Mouse (Mus musculus): Measurements from ENCODE around the gene Rpl13a. TPM values are rescaled to one million over a fixed set of nuclear protein-coding genes. Genes with fewer than 3 reads are reported as not detected.

Rpl13a gene
- polyA plus RNA-seq, 1 experiment from 2014 or later: 1,188 TPM

GRCm38 (mm10) chr7:45092828-45093515 lies 35.6 kb downstream of the Rpl13a start:
- H3K36me3 ChIP-seq (ENCODE audit: poor library complexity, severe bottlenecking): peaks cover 7% of the 10 kb centered on the region; the same call in 1 of the 2 replicates
- H3K27me3 ChIP-seq: no peaks in the 10 kb centered on the region
- no peak for ATAC-seq
- H3K9me3 ChIP-seq (replicated peaks): no peaks in the 10 kb centered on the region
- WGBS: 67% methylated on average over 12 of the region's 12 CpGs
- no peak overlapping the region for H3K9ac ChIP-seq
- H3K4me2 ChIP-seq: no peak overlapping the region
- H3K27ac ChIP-seq: no peak overlapping the region
- peaks cover 19% of the 10 kb centered on the region for H3K4me1 ChIP-seq
- H3K4me3 ChIP-seq: no peak overlapping the region

GRCm38 (mm10) chr7:45092048-45092447 lies 36.5 kb downstream of the Rpl13a start, which contains the start of gene Rcn3:
TSS of gene Rcn3 (minus strand) at chr7:45092221.
- Histone ChIP-seq H3K9me3 (replicated peaks) (no peaks in the 10 kb centered on the region), H3K27me3 (no peaks in the 10 kb centered on the region), H3K4me1 (peaks cover 19% of the 10 kb centered on the region), H3K4me2 (peak within 1 kb of the TSS; percentile 66), H3K9ac (peak within 1 kb of the TSS; percentile 66), H3K36me3 (ENCODE audit: poor library complexity, severe bottlenecking) (peaks cover 15% of the 10 kb centered on the region), H3K4me3 (peak within 1 kb of the TSS; percentile 43), H3K27ac (peak within 1 kb of the TSS; percentile 19; the same call in 1 of the 2 replicates)
- peak; percentile 96 for ATAC-seq
- under 1% methylated on average over 16 of the region's 16 CpGs for WGBS

- peaks cover 23% of the 10 kb centered on the region for H3K36me3 ChIP-seq (ENCODE audit: poor library complexity, severe bottlenecking)
- peak overlapping the region; percentile 43 for H3K4me3 ChIP-seq
- ATAC-seq: peak; percentile 61
- peak overlapping the region; percentile 66 for H3K9ac ChIP-seq
- H3K27ac ChIP-seq: peak overlapping the region; percentile 19; the same call in 1 of the 2 replicates
- peak overlapping the region; percentile 66 for H3K4me2 ChIP-seq
- H3K9me3 ChIP-seq (replicated peaks): no peaks in the 10 kb centered on the region
- no peaks in the 10 kb centered on the region for H3K27me3 ChIP-seq
- WGBS: 16% methylated on average over 35 of the region's 35 CpGs
- peaks cover 19% of the 10 kb centered on the region for H3K4me1 ChIP-seq
These were observed 37.3 kb downstream of the Rpl13a start for GRCm38 (mm10) chr7:45091001-45091990.

GRCm38 (mm10) chr7:45090251-45090977 lies 38.1 kb downstream of the Rpl13a start:
- no peaks in the 10 kb centered on the region for H3K27me3 ChIP-seq
- peaks cover 19% of the 10 kb centered on the region for H3K4me1 ChIP-seq
- H3K36me3 ChIP-seq (ENCODE audit: poor library complexity, severe bottlenecking): peaks cover 29% of the 10 kb centered on the region
- H3K4me3 ChIP-seq: no peak overlapping the region
- H3K27ac ChIP-seq: no peak overlapping the region
- no peak overlapping the region for H3K9ac ChIP-seq
- 82% methylated on average over 13 of the region's 13 CpGs for WGBS
- peak overlapping the region; percentile 66; the same call in 1 of the 2 replicates for H3K4me2 ChIP-seq
- no peak for ATAC-seq
- no peaks in the 10 kb centered on the region for H3K9me3 ChIP-seq (replicated peaks)

- no peak overlapping the region for H3K4me2 ChIP-seq
- peaks cover 40% of the 10 kb centered on the region for H3K36me3 ChIP-seq (ENCODE audit: poor library complexity, severe bottlenecking)
- no peak overlapping the region for H3K4me3 ChIP-seq
- no peak overlapping the region for H3K9ac ChIP-seq
- no peak for ATAC-seq
- H3K4me1 ChIP-seq: peaks cover 19% of the 10 kb centered on the region
- no peaks in the 10 kb centered on the region for H3K9me3 ChIP-seq (replicated peaks)
- no peak overlapping the region for H3K27ac ChIP-seq
- 94% methylated on average over 17 of the region's 17 CpGs for WGBS
- H3K27me3 ChIP-seq: no peaks in the 10 kb centered on the region
These were observed 40.0 kb downstream of the Rpl13a start for GRCm38 (mm10) chr7:45088597-45088996.

- no peak overlapping the region for H3K4me2 ChIP-seq
- H3K9ac ChIP-seq: no peak overlapping the region
- H3K4me1 ChIP-seq: peaks cover 3% of the 10 kb centered on the region
- H3K27me3 ChIP-seq: no peaks in the 10 kb centered on the region
- ATAC-seq: no peak
- H3K36me3 ChIP-seq (ENCODE audit: poor library complexity, severe bottlenecking): peaks cover 51% of the 10 kb centered on the region
- 81% methylated on average over 4 of the region's 4 CpGs for WGBS
- H3K9me3 ChIP-seq (replicated peaks): no peaks in the 10 kb centered on the region
- H3K27ac ChIP-seq: no peak overlapping the region
- H3K4me3 ChIP-seq: no peak overlapping the region
These were observed 42.5 kb downstream of the Rpl13a start for GRCm38 (mm10) chr7:45086084-45086483.

GRCm38 (mm10) chr7:45083300-45083890 lies 45.2 kb downstream of the Rpl13a start:
- WGBS: 85% methylated on average over 22 of the region's 22 CpGs
- ATAC-seq: no peak
- Histone ChIP-seq H3K27me3 (no peaks in the 10 kb centered on the region), H3K9me3 (replicated peaks) (no peaks in the 10 kb centered on the region), H3K4me2 (no peak overlapping the region), H3K27ac (peak overlapping the region; percentile 35; the same call in 1 of the 2 replicates), H3K36me3 (ENCODE audit: poor library complexity, severe bottlenecking) (peaks cover 48% of the 10 kb centered on the region), H3K9ac (no peak overlapping the region), H3K4me3 (no peak overlapping the region), H3K4me1 (no peaks in the 10 kb centered on the region)

GRCm38 (mm10) chr7:45082401-45083299 lies 45.9 kb downstream of the Rpl13a start:
- H3K4me2 ChIP-seq: no peak overlapping the region
- 76% methylated on average over 25 of the region's 25 CpGs for WGBS
- no peaks in the 10 kb centered on the region for H3K27me3 ChIP-seq
- 0 out of 2 replicates have a peak overlapping the region, but pooled peaks have one; percentile 4 for H3K9ac ChIP-seq
- no peak overlapping the region for H3K4me3 ChIP-seq
- peak overlapping the region; percentile 27 for H3K27ac ChIP-seq
- no peaks in the 10 kb centered on the region for H3K9me3 ChIP-seq (replicated peaks)
- H3K36me3 ChIP-seq (ENCODE audit: poor library complexity, severe bottlenecking): peaks cover 44% of the 10 kb centered on the region
- H3K4me1 ChIP-seq: no peaks in the 10 kb centered on the region
- no peak for ATAC-seq

GRCm38 (mm10) chr7:45081016-45081415 lies 47.5 kb downstream of the Rpl13a start:
- H3K4me1 ChIP-seq: no peaks in the 10 kb centered on the region
- H3K36me3 ChIP-seq (ENCODE audit: poor library complexity, severe bottlenecking): peaks cover 45% of the 10 kb centered on the region
- no peak overlapping the region for H3K27ac ChIP-seq
- no peak overlapping the region for H3K4me3 ChIP-seq
- ATAC-seq: no peak
- no peaks in the 10 kb centered on the region for H3K27me3 ChIP-seq
- no peak overlapping the region for H3K9ac ChIP-seq
- no peak overlapping the region for H3K4me2 ChIP-seq
- H3K9me3 ChIP-seq (replicated peaks): no peaks in the 10 kb centered on the region
- 39% methylated on average over 5 of the region's 5 CpGs for WGBS

GRCm38 (mm10) chr7:45079856-45080255 lies 48.7 kb downstream of the Rpl13a start:
- Histone ChIP-seq H3K9me3 (replicated peaks) (no peaks in the 10 kb centered on the region), H3K36me3 (ENCODE audit: poor library complexity, severe bottlenecking) (peaks cover 50% of the 10 kb centered on the region), H3K27me3 (no peaks in the 10 kb centered on the region), H3K27ac (no peak overlapping the region), H3K4me1 (no peaks in the 10 kb centered on the region), H3K4me2 (no peak overlapping the region), H3K9ac (no peak overlapping the region), H3K4me3 (no peak overlapping the region)
- 1% methylated on average over 10 of the region's 10 CpGs for WGBS
- peak; percentile 66 for ATAC-seq
